ENCODE assay signal across 14 mouse cellular contexts in genomic region chr16:58521182-58521581, GRCm38 (mm10). TPM values are rescaled to one million over a fixed set of nuclear protein-coding genes. Genes with fewer than 3 reads are reported as not detected.
DNase-seq lines count a peak whose midpoint lies in the region; ATAC-seq and TF ChIP-seq lines count a peak whose summit lies in the region.
"Had no signal": no experiment of that assay in that cellular context is flagged by ENCODE, and none has a peak within 500 bp of the region (broad histone marks: within the 10 kb centered on the region; RNA-seq: fewer than 3 reads in every experiment).

No protein-coding gene starts in this region.

- ATAC-seq in kidney, embryonic 15.5 days (replicated peaks; ENCODE audit: low FRiP score), result no peak
- no peak for ATAC-seq in neural tube, embryonic 13.5 days (ENCODE audit: low read depth)

- peak overlapping the region; percentile 85 for H3K4me2 ChIP-seq in kidney, embryonic 15.5 days
- peak overlapping the region; percentile 94 for H3K4me2 ChIP-seq in neural tube, embryonic 13.5 days

- H3K4me1 ChIP-seq in heart, adult 2 months (ENCODE audit: control insufficient read depth, insufficient read depth, low read length), result peaks cover 7% of the 10 kb centered on the region
- H3K4me1 ChIP-seq in kidney, embryonic 15.5 days, result peaks cover 14% of the 10 kb centered on the region; the same call in 1 of the 2 replicates
- H3K4me1 ChIP-seq in neural tube, embryonic 13.5 days (replicated peaks), result peaks cover 13% of the 10 kb centered on the region; the same call in 1 of the 2 replicates
- H3K4me1 ChIP-seq in small intestine, adult 2 months (ENCODE audit: control insufficient read depth, insufficient read depth, insufficient read length, low read length), result peaks cover 3% of the 10 kb centered on the region
- H3K4me1 ChIP-seq: forebrain, embryonic 12.5 days; stomach, embryonic 15.5 days had no signal

- no peak for TF ChIP-seq EP300 in heart, adult 2 months (IDR thresholded peaks at IDR 0.05; ENCODE audit: insufficient read depth, low read depth, low read length)

- TF ChIP-seq CTCF in heart, adult 2 months (IDR thresholded peaks at IDR 0.05), result no peak
- TF ChIP-seq CTCF in small intestine, adult 2 months (IDR thresholded peaks at IDR 0.05; ENCODE audit: extremely low read depth, insufficient read length, insufficient replicate concordance, low read depth, low read length), result no peak

- intact Hi-C loops in heart, adult 2 months (cut with DNase I), result loop anchor here (5.0 kb wide), 4 partner anchors 59 to 206 kb away; partner anchors contain the start of genes Cldnd1 and Dcbld2
- intact Hi-C loops in heart, postnatal 14 days (cut with DNase I), result loop anchor here (5.0 to 10.0 kb wide), 3 partner anchors 44 to 214 kb away; no protein-coding TSS in a partner anchor
- intact Hi-C loops in left cerebral cortex, postnatal 10 days (cut with DNase I), result no loop called here

- H3K27ac ChIP-seq in heart, adult 2 months, result peak overlapping the region; percentile 97
- H3K27ac ChIP-seq in kidney, embryonic 15.5 days, result no peak overlapping the region
- H3K27ac ChIP-seq in neural tube, embryonic 13.5 days (replicated peaks), result no peak overlapping the region
- H3K27ac ChIP-seq in small intestine, adult 2 months (ENCODE audit: insufficient read depth, low read depth, low read length), result peak overlapping the region; percentile 10; the same call in 1 of the 2 replicates
- H3K27ac ChIP-seq: forebrain, embryonic 12.5 days; stomach, embryonic 15.5 days had no signal

- TF ChIP-seq POLR2A in heart, adult 2 months (IDR thresholded peaks at IDR 0.05; ENCODE audit: insufficient read depth, low read depth, low read length), result no peak
- TF ChIP-seq POLR2A in small intestine, adult 2 months (IDR thresholded peaks at IDR 0.05; ENCODE audit: low read depth, low read length), result no peak

- H3K9ac ChIP-seq in heart, adult 2 months (ENCODE audit: low read depth, low read length), result no peak overlapping the region
- H3K9ac ChIP-seq in kidney, embryonic 15.5 days, result no peak overlapping the region
- H3K9ac ChIP-seq in neural tube, embryonic 13.5 days, result no peak overlapping the region
- H3K9ac ChIP-seq: forebrain, embryonic 12.5 days had no signal

- peaks cover 7% of the 10 kb centered on the region for H3K36me3 ChIP-seq in heart, adult 2 months (ENCODE audit: control insufficient read depth, insufficient read depth, low read length)
- H3K36me3 ChIP-seq in kidney, embryonic 15.5 days, result no peaks in the 10 kb centered on the region
- H3K36me3 ChIP-seq in neural tube, embryonic 13.5 days, result no peaks in the 10 kb centered on the region
- 0 out of 2 replicates have a peak, but pooled peaks cover 2% of the 10 kb centered on the region for H3K36me3 ChIP-seq in small intestine, adult 2 months (ENCODE audit: control insufficient read depth, insufficient read depth, low read length)
- H3K36me3 ChIP-seq: forebrain, embryonic 12.5 days; stomach, embryonic 15.5 days had no signal

- peaks cover 2% of the 10 kb centered on the region for H3K79me2 ChIP-seq in heart, adult 2 months (replicated peaks; ENCODE audit: control insufficient read depth, insufficient read depth, low read length)

- no peak for DNase-seq in heart, adult 2 months
- no peak for DNase-seq in heart, postnatal 14 days
- DNase-seq in kidney, adult 8-10 months, result no peak
- DNase-seq in neural tube, embryonic 10.5 days (ENCODE audit: extremely low spot score, low spot score), result no peak
- DNase-seq in left cerebral cortex, postnatal 10 days (ENCODE audit: extremely low spot score in 1 of 2, low spot score in 2 of 2), result no peak
- DNase-seq: adrenal gland, adult 2 months; gastrocnemius, postnatal 10 days; kidney, postnatal 4 days; left cerebral cortex, postnatal 4 days had no signal

- no peak overlapping the region; the same call in 1 of the 2 replicates for H3K4me3 ChIP-seq in heart, adult 2 months
- peak overlapping the region; percentile 90 for H3K4me3 ChIP-seq in kidney, embryonic 15.5 days (replicated peaks)
- no peak overlapping the region for H3K4me3 ChIP-seq in neural tube, embryonic 13.5 days
- H3K4me3 ChIP-seq in small intestine, adult 2 months (ENCODE audit: low read depth, low read length), result no peak overlapping the region

- H3K27me3 ChIP-seq in heart, adult 2 months (ENCODE audit: control insufficient read depth, insufficient read depth, low read length), result no peaks in the 10 kb centered on the region
- H3K27me3 ChIP-seq in kidney, embryonic 15.5 days, result no peaks in the 10 kb centered on the region
- peaks cover 19% of the 10 kb centered on the region for H3K27me3 ChIP-seq in neural tube, embryonic 13.5 days
- no peaks in the 10 kb centered on the region; the same call in 1 of the 2 replicates for H3K27me3 ChIP-seq in small intestine, adult 2 months (ENCODE audit: control insufficient read depth, insufficient read depth, low read length)
- H3K27me3 ChIP-seq: forebrain, embryonic 12.5 days; stomach, embryonic 15.5 days had no signal

- WGBS in heart, adult 2 months, result 62% methylated on average over 4 of the region's 4 CpGs
- 62% methylated on average over 4 of the region's 4 CpGs for WGBS in kidney, embryonic 15.5 days
- WGBS in neural tube, embryonic 13.5 days, result 79% methylated on average over 4 of the region's 4 CpGs
- WGBS in small intestine, adult 2 months, result 51% methylated on average over 4 of the region's 4 CpGs

- H3K9me3 ChIP-seq in kidney, embryonic 15.5 days (replicated peaks), result 0 out of 2 replicates have a peak, but pooled peaks cover 6% of the 10 kb centered on the region
- peaks cover 8% of the 10 kb centered on the region; the same call in 1 of the 2 replicates for H3K9me3 ChIP-seq in neural tube, embryonic 13.5 days
- H3K9me3 ChIP-seq: forebrain, embryonic 12.5 days; stomach, embryonic 15.5 days had no signal

RNA-seq across cellular contexts. Expression of gene St3gal6, which starts 2.9 kb away (rescaled TPM):
- 10 to 100 TPM; 37.7 to 47.0 TPM for total RNA-seq in heart, adult 2 months (2021)
- polyA plus RNA-seq in heart, adult 2 months (2012; rRNA removed), result 29.6 and 33.7 TPM in 2 replicates
- 10 to 100 TPM; 33.5 to 37.5 TPM for total RNA-seq in heart, postnatal 14 days (2021)
- polyA plus RNA-seq in kidney, embryonic 15.5 days (2015; fragmentation: Nextera tagmentation; extraction: Ambion mirVana), result 71.9 and 75.2 TPM in 2 replicates
- polyA plus RNA-seq in neural tube, embryonic 13.5 days (2015; fragmentation: Nextera tagmentation; extraction: Ambion mirVana), result 7.1 and 9.7 TPM in 2 replicates
- polyA plus RNA-seq in small intestine, adult 2 months (2012; rRNA removed), result 11.1 and 18.6 TPM in 2 replicates
- 10 to 100 TPM; 20.6 to 22.1 TPM for total RNA-seq in left cerebral cortex, postnatal 10 days (2021)

Comparison
In these comparisons a context has a peak if more than half of its experiments do, and no peak if none do; other contexts are left out.
1. H3K27ac ChIP-seq: peak in heart, adult 2 months (single experiment) and small intestine, adult 2 months (single experiment); none in kidney, embryonic 15.5 days (single experiment) and neural tube, embryonic 13.5 days (single experiment).